Mouse (Mus musculus): ENCODE results near the gene Muc4.

Muc4 gene

GRCm38 (mm10) chr16:32726501-32726900 lies 9.2 kb upstream of the Muc4 start:
- DNase-seq (ENCODE audit: low read depth, low spot score) = no peak

- DNase-seq (ENCODE audit: low read depth, low spot score) = no peak
These were observed 7.4 kb upstream of the Muc4 start for GRCm38 (mm10) chr16:32728240-32728639.

- no peak for DNase-seq (ENCODE audit: low read depth, low spot score)
These were observed 7.0 kb upstream of the Muc4 start for GRCm38 (mm10) chr16:32728730-32729129.

- DNase-seq (ENCODE audit: low read depth, low spot score) = no peak
These were observed 2.5 kb upstream of the Muc4 start for GRCm38 (mm10) chr16:32733213-32733612.

- DNase-seq (ENCODE audit: low read depth, low spot score) = no peak
These were observed 336 bp downstream of the Muc4 start for GRCm38 (mm10) chr16:32736022-32736421.

GRCm38 (mm10) chr16:32740003-32740663 lies 4.4 kb downstream of the Muc4 start:
- no peak for DNase-seq (ENCODE audit: low read depth, low spot score)

GRCm38 (mm10) chr16:32741366-32741765 lies 5.7 kb downstream of the Muc4 start:
- no peak for DNase-seq (ENCODE audit: low read depth, low spot score)

GRCm38 (mm10) chr16:32742712-32743111 lies 7.0 kb downstream of the Muc4 start:
- DNase-seq (ENCODE audit: low read depth, low spot score) = no peak

- DNase-seq (ENCODE audit: low read depth, low spot score) = no peak
These were observed 10.2 kb downstream of the Muc4 start for GRCm38 (mm10) chr16:32745852-32746251.

GRCm38 (mm10) chr16:32750242-32751127 lies 14.8 kb downstream of the Muc4 start:
- DNase-seq (ENCODE audit: low read depth, low spot score) = peak; percentile 48

- DNase-seq (ENCODE audit: low read depth, low spot score) = no peak
These were observed 28.9 kb downstream of the Muc4 start for GRCm38 (mm10) chr16:32764550-32764949.

- DNase-seq (ENCODE audit: low read depth, low spot score) = no peak
These were observed 29.3 kb downstream of the Muc4 start for GRCm38 (mm10) chr16:32764961-32765360.

- no peak for DNase-seq (ENCODE audit: low read depth, low spot score)
These were observed 31.2 kb downstream of the Muc4 start for GRCm38 (mm10) chr16:32766904-32767303.

GRCm38 (mm10) chr16:32776676-32777075 lies 41.0 kb downstream of the Muc4 start:
- DNase-seq (ENCODE audit: low read depth, low spot score) = no peak

GRCm38 (mm10) chr16:32778956-32779355 lies 43.3 kb downstream of the Muc4 start:
- no peak for DNase-seq (ENCODE audit: low read depth, low spot score)

GRCm38 (mm10) chr16:32783324-32784062 lies 47.8 kb downstream of the Muc4 start:
- no peak for DNase-seq (ENCODE audit: low read depth, low spot score)

- DNase-seq (ENCODE audit: low read depth, low spot score) = no peak
These were observed 49.2 kb downstream of the Muc4 start for GRCm38 (mm10) chr16:32784840-32785239.

- no peak for DNase-seq (ENCODE audit: low read depth, low spot score)
These were observed 54.4 kb downstream of the Muc4 start for GRCm38 (mm10) chr16:32790056-32790455.

- peak; percentile 11 for DNase-seq (ENCODE audit: low read depth, low spot score)
These were observed 59.5 kb downstream of the Muc4 start for GRCm38 (mm10) chr16:32795177-32795576.

- DNase-seq (ENCODE audit: low read depth, low spot score) = no peak
These were observed 61.2 kb downstream of the Muc4 start for GRCm38 (mm10) chr16:32796676-32797425.

- no peak for DNase-seq (ENCODE audit: low read depth, low spot score)
These were observed 61.7 kb downstream of the Muc4 start, which contains the start of gene Muc20 for GRCm38 (mm10) chr16:32797426-32797689. TSS of gene Muc20 (minus strand) at chr16:32797435.
